Mouse (Mus musculus) 3T3-L1 (cell line): ENCODE results near the gene Pnrc2.

ENCODE experiments used
- DNase-seq: peaks from one replicate; pipeline ENCODE4 v3.0.0-alpha.2; 2015; ENCODE audit warnings: low read depth, low spot score

Pnrc2 gene

GRCm38 (mm10) chr4:135892884-135893283 is 19.2 kb upstream of the Pnrc2 start:
- no peak for DNase-seq

GRCm38 (mm10) chr4:135891539-135891938 is 17.9 kb upstream of the Pnrc2 start:
- DNase-seq, result no peak

- DNase-seq, result peak; percentile 80
These were observed 16.2 kb upstream of the Pnrc2 start for GRCm38 (mm10) chr4:135889884-135890283.

- no peak for DNase-seq
These were observed 15.7 kb upstream of the Pnrc2 start for GRCm38 (mm10) chr4:135889146-135889883.

- DNase-seq, result no peak
These were observed 14.9 kb upstream of the Pnrc2 start for GRCm38 (mm10) chr4:135888448-135889057.

- no peak for DNase-seq
These were observed 12.5 kb upstream of the Pnrc2 start for GRCm38 (mm10) chr4:135886184-135886583.

GRCm38 (mm10) chr4:135885676-135886075 is 12.0 kb upstream of the Pnrc2 start:
- DNase-seq, result no peak

- DNase-seq, result no peak
These were observed 10.9 kb upstream of the Pnrc2 start for GRCm38 (mm10) chr4:135884531-135884930.

- no peak for DNase-seq
These were observed 10.3 kb upstream of the Pnrc2 start for GRCm38 (mm10) chr4:135883881-135884516.

GRCm38 (mm10) chr4:135883401-135883851 is 9.8 kb upstream of the Pnrc2 start:
- DNase-seq, result no peak

GRCm38 (mm10) chr4:135882023-135882422 is 8.4 kb upstream of the Pnrc2 start:
- DNase-seq, result no peak

GRCm38 (mm10) chr4:135880576-135880975 is 6.9 kb upstream of the Pnrc2 start:
- no peak for DNase-seq

- no peak for DNase-seq
These were observed 6.4 kb upstream of the Pnrc2 start for GRCm38 (mm10) chr4:135880018-135880417.

- DNase-seq, result no peak
These were observed 5.4 kb upstream of the Pnrc2 start for GRCm38 (mm10) chr4:135879021-135879420.

- DNase-seq, result peak; percentile 81
These were observed 4.1 kb upstream of the Pnrc2 start for GRCm38 (mm10) chr4:135877742-135878141.

- peak; percentile 61 for DNase-seq
These were observed 3.0 kb upstream of the Pnrc2 start for GRCm38 (mm10) chr4:135876583-135877020.

- DNase-seq, result no peak
These were observed 2.4 kb upstream of the Pnrc2 start for GRCm38 (mm10) chr4:135875991-135876582.

GRCm38 (mm10) chr4:135875546-135875945 is 1.9 kb upstream of the Pnrc2 start:
- no peak for DNase-seq

- DNase-seq, result no peak
These were observed 1.2 kb upstream of the Pnrc2 start for GRCm38 (mm10) chr4:135874564-135875535.

- peak; percentile 42 for DNase-seq
These were observed 860 bp downstream of the Pnrc2 start for GRCm38 (mm10) chr4:135872589-135873391.
